Mouse (Mus musculus) MEL (cell line): ENCODE results near the gene Sept8. TPM values are rescaled to one million over a fixed set of nuclear protein-coding genes. Genes with fewer than 3 reads are reported as not detected.

Experiments
- DNase-seq: peaks from one replicate; pipeline ENCODE4 v3.0.0; 2011; ENCODE audit warnings: low read depth, low spot score
- H3K27ac ChIP-seq: 2 replicates; pipeline ENCODE4 v1.5.1; 2012; ENCODE audit warnings: low read depth, mild to moderate bottlenecking, control low read depth, low read length, moderate library complexity; ENCODE audit not compliant: control insufficient read depth
- H3K27me3 ChIP-seq, 2 experiments: fragments of 150-350 bp in 1 of 2; sonication (generic) in 1 of 2; 2 replicates each; pipeline ENCODE4 v1.6.1; 2012; ENCODE audit warnings: low read length in 2 of 2, mild to moderate bottlenecking in 2 of 2, improper control_type of control experiment in 1 of 2, moderate library complexity in 1 of 2; ENCODE audit not compliant: insufficient read depth in 2 of 2, control insufficient read depth in 1 of 2
- H3K36me3 ChIP-seq, 2 experiments: 2 replicates each; pipeline ENCODE4 v1.6.1; 2012 to 2014; ENCODE audit warnings: low read length in 2 of 2, improper control_type of control experiment in 1 of 2, inconsistent platforms in 1 of 2, mild to moderate bottlenecking in 1 of 2; ENCODE audit not compliant: insufficient read depth in 2 of 2, control insufficient read depth in 1 of 2
- H3K4me1 ChIP-seq, 2 experiments: fragments of 150-350 bp in 1 of 2; sonication (generic) in 1 of 2; 2 replicates each; pipeline ENCODE4 v1.6.1; 2012; ENCODE audit warnings: low read length in 2 of 2, improper control_type of control experiment in 1 of 2, mild to moderate bottlenecking in 1 of 2; ENCODE audit not compliant: insufficient read depth in 2 of 2, control insufficient read depth in 1 of 2
- H3K4me3 ChIP-seq, 2 experiments: fragments of 150-350 bp in 1 of 2; sonication (generic) in 1 of 2; 2 replicates each; pipeline ENCODE4 v1.5.1; 2012; ENCODE audit warnings: low read depth in 2 of 2, low read length in 2 of 2, mild to moderate bottlenecking in 2 of 2, moderate library complexity in 2 of 2, control low read depth in 1 of 2, improper control_type of control experiment in 1 of 2; ENCODE audit not compliant: control insufficient read depth in 1 of 2, insufficient read depth in 1 of 2
- H3K79me2 ChIP-seq: 2 replicates; pipeline ENCODE4 v1.6.1; 2012; ENCODE audit warnings: mild to moderate bottlenecking, low read length, moderate library complexity; ENCODE audit not compliant: control insufficient read depth, poor library complexity, insufficient read depth
- H3K9ac ChIP-seq: 2 replicates; pipeline ENCODE4 v1.6.1; 2012; ENCODE audit warnings: low read depth, mild to moderate bottlenecking, control low read depth, low read length, moderate library complexity; ENCODE audit not compliant: control insufficient read depth, poor library complexity, severe bottlenecking
- H3K9me3 ChIP-seq: fragments of 150-350 bp; sonication (generic); replicated peaks from 2 replicates; pipeline ENCODE4 v1.6.1; 2012; ENCODE audit warnings: mild to moderate bottlenecking, low read length, improper control_type of control experiment, moderate library complexity; ENCODE audit not compliant: insufficient read depth
- BHLHE40 ChIP-seq: IDR thresholded peaks from 2 replicates; pipeline ENCODE4 v1.6.1; 2012; ENCODE audit warnings: low read depth, mild to moderate bottlenecking, inconsistent platforms, low read length, improper control_type of control experiment, borderline replicate concordance
- CHD2 ChIP-seq: IDR thresholded peaks from 2 replicates; pipeline ENCODE4 v1.6.1; 2011; ENCODE audit warnings: low read length, improper control_type of control experiment
- ELF1 ChIP-seq: IDR thresholded peaks from 2 replicates; pipeline ENCODE4 v1.6.1; 2014; ENCODE audit warnings: low read depth, mild to moderate bottlenecking, inconsistent platforms, low read length, improper control_type of control experiment, moderate library complexity
- EP300 ChIP-seq, 2 experiments: IDR thresholded peaks; 2 replicates each; pipeline ENCODE4 v1.6.1; 2011; ENCODE audit warnings: improper control_type of control experiment in 2 of 2, low read length in 2 of 2, low read depth in 1 of 2, mild to moderate bottlenecking in 1 of 2
- ETS1 ChIP-seq: IDR thresholded peaks from 2 replicates; pipeline ENCODE4 v1.6.1; 2012; ENCODE audit warnings: low read depth, mild to moderate bottlenecking, inconsistent platforms, low read length, improper control_type of control experiment, moderate library complexity
- GABPA ChIP-seq: IDR thresholded peaks from 2 replicates; pipeline ENCODE4 v1.6.1; 2012; ENCODE audit warnings: low read depth, mild to moderate bottlenecking, inconsistent platforms, low read length, improper control_type of control experiment, moderate library complexity
- GATA1 ChIP-seq: IDR thresholded peaks from 2 replicates; pipeline ENCODE4 v1.6.1; 2011; ENCODE audit warnings: low read depth, low read length, improper control_type of control experiment
- JUND ChIP-seq: IDR thresholded peaks from 2 replicates; pipeline ENCODE4 v1.6.1; 2011; ENCODE audit warnings: low read depth, mild to moderate bottlenecking, improper control_type of control experiment, low read length
- MAFK ChIP-seq: IDR thresholded peaks from 2 replicates; pipeline ENCODE4 v1.6.1; 2011; ENCODE audit warnings: low read depth, mild to moderate bottlenecking, low read length, improper control_type of control experiment, borderline replicate concordance
- MAZ ChIP-seq: IDR thresholded peaks from 2 replicates; pipeline ENCODE4 v1.6.1; 2012; ENCODE audit warnings: low read depth, mild to moderate bottlenecking, inconsistent platforms, low read length, improper control_type of control experiment
- MEF2A ChIP-seq: IDR thresholded peaks from 2 replicates; pipeline ENCODE4 v1.6.1; 2014; ENCODE audit warnings: low read depth, mild to moderate bottlenecking, inconsistent platforms, low read length, improper control_type of control experiment; ENCODE audit not compliant: poor library complexity, insufficient replicate concordance, severe bottlenecking; ENCODE audit errors: extremely low read depth
- MXI1 ChIP-seq: IDR thresholded peaks from 2 replicates; pipeline ENCODE4 v1.6.1; 2011; ENCODE audit warnings: mild to moderate bottlenecking, low read depth, low read length, improper control_type of control experiment
- MYC ChIP-seq: IDR thresholded peaks from 2 replicates; pipeline ENCODE4 v1.6.1; 2011; ENCODE audit warnings: low read depth, mild to moderate bottlenecking, low read length, improper control_type of control experiment, moderate library complexity
- POLR2A ChIP-seq, 2 experiments: IDR thresholded peaks; 2 replicates each; pipeline ENCODE4 v1.6.1; 2011 to 2012; ENCODE audit warnings: low read length in 2 of 2, mild to moderate bottlenecking in 2 of 2, control low read depth in 1 of 2, improper control_type of control experiment in 1 of 2, low read depth in 1 of 2, moderate library complexity in 1 of 2; ENCODE audit not compliant: control insufficient read depth in 1 of 2, insufficient read depth in 1 of 2, poor library complexity in 1 of 2
- POLR2AphosphoS2 ChIP-seq: IDR thresholded peaks from 2 replicates; pipeline ENCODE4 v1.6.1; 2011; ENCODE audit warnings: low read length, improper control_type of control experiment
- RAD21 ChIP-seq: IDR thresholded peaks from 2 replicates; pipeline ENCODE4 v1.6.1; 2011; ENCODE audit warnings: mild to moderate bottlenecking, low read depth, low read length, improper control_type of control experiment
- RCOR1 ChIP-seq: IDR thresholded peaks from 2 replicates; pipeline ENCODE4 v1.6.1; 2012; ENCODE audit warnings: low read depth, mild to moderate bottlenecking, inconsistent platforms, low read length, improper control_type of control experiment
- TAL1 ChIP-seq: IDR thresholded peaks from 2 replicates; pipeline ENCODE4 v1.6.1; 2012; ENCODE audit warnings: mild to moderate bottlenecking, inconsistent platforms, low read length, moderate library complexity, mixed read lengths
- TBP ChIP-seq: IDR thresholded peaks from 2 replicates; pipeline ENCODE4 v1.8.0; 2011; ENCODE audit warnings: low read depth, low read length, improper control_type of control experiment
- TCF12 ChIP-seq: IDR thresholded peaks from 2 replicates; pipeline ENCODE4 v1.6.1; 2014; ENCODE audit warnings: low read depth, mild to moderate bottlenecking, inconsistent platforms, low read length, improper control_type of control experiment, moderate library complexity
- UBTF ChIP-seq: IDR thresholded peaks from 2 replicates; pipeline ENCODE4 v1.6.1; 2012; ENCODE audit warnings: low read depth, mild to moderate bottlenecking, inconsistent platforms, low read length, improper control_type of control experiment, moderate library complexity, borderline replicate concordance; ENCODE audit not compliant: insufficient read depth
- USF1 ChIP-seq: IDR thresholded peaks from 2 replicates; pipeline ENCODE4 v1.6.1; 2014; ENCODE audit warnings: low read depth, mild to moderate bottlenecking, inconsistent platforms, low read length, improper control_type of control experiment, moderate library complexity
- USF2 ChIP-seq, 2 experiments: IDR thresholded peaks; 2 replicates each; pipeline ENCODE4 v1.6.1; 2011 to 2012; ENCODE audit warnings: improper control_type of control experiment in 2 of 2, low read length in 2 of 2, borderline replicate concordance in 1 of 2, inconsistent platforms in 1 of 2, low read depth in 1 of 2, mild to moderate bottlenecking in 1 of 2; ENCODE audit not compliant: insufficient read depth in 1 of 2
- ZC3H11A ChIP-seq: IDR thresholded peaks from 2 replicates; pipeline ENCODE4 v1.6.1; 2012; ENCODE audit warnings: low read depth, mild to moderate bottlenecking, inconsistent platforms, low read length, improper control_type of control experiment
- ZKSCAN1 ChIP-seq: IDR thresholded peaks from 2 replicates; pipeline ENCODE4 v1.6.1; 2012; ENCODE audit warnings: low read depth, mild to moderate bottlenecking, inconsistent platforms, low read length, improper control_type of control experiment, moderate library complexity
- ZMIZ1 ChIP-seq: IDR thresholded peaks from 2 replicates; pipeline ENCODE4 v1.6.1; 2012; ENCODE audit warnings: low read depth, mild to moderate bottlenecking, inconsistent platforms, low read length, improper control_type of control experiment, moderate library complexity
- polyA plus RNA-seq, 2 experiments: library from polyadenylated mRNA; stranded (reverse) in 1 of 2; unstranded in 1 of 2; fragments of >175 nt in 1 of 2; fragments of >200 nt in 1 of 2; gene quantifications; 2 replicates each; pipeline versions ENCODE4 v1.2.1 to v1.2.4; 2012; ENCODE audit warnings: low replicate concordance in 2 of 2, low read depth in 1 of 2; ENCODE audit not compliant: insufficient read length in 2 of 2, insufficient read depth in 1 of 2, missing spikeins in 1 of 2
- total RNA-seq: library from RNA; depleted of rRNA; stranded (reverse); fragments of 300-350 nt; gene quantifications from 2 replicates; pipeline ENCODE4 v1.2.3, GENCODE M21; 2012

Gene Sept8
- total and polyA plus RNA-seq, 3 experiments = 196 to 294 (median 278) TPM

GRCm38 (mm10) chr11:53496946-53497345, 22.1 kb upstream of the Sept8 start:
- no peaks in the 10 kb centered on the region for H3K9me3 ChIP-seq
- H3K79me2 ChIP-seq = no peaks in the 10 kb centered on the region
- DNase-seq = peak; percentile 77
- H3K27me3 ChIP-seq = no peaks in the 10 kb centered on the region
- H3K4me3 ChIP-seq = no peak overlapping the region
- peaks cover 0 to 3% of the 10 kb centered on the region in 2 experiments; a peak in 2 of 4 replicates for H3K36me3 ChIP-seq
- H3K9ac ChIP-seq = no peak overlapping the region
- TF ChIP-seq ETS1 (peak; percentile 61), GATA1 (no peak), MAZ (no peak)
- no peak overlapping the region for H3K27ac ChIP-seq
- H3K4me1 ChIP-seq = peaks cover 3 to 5% of the 10 kb centered on the region in 2 experiments; a peak in 2 of 4 replicates

GRCm38 (mm10) chr11:53500569-53500968, 18.5 kb upstream of the Sept8 start:
- no peaks in the 10 kb centered on the region for H3K27me3 ChIP-seq
- no peak overlapping the region for H3K4me3 ChIP-seq

GRCm38 (mm10) chr11:53502039-53502765, 16.9 kb upstream of the Sept8 start:
- Histone ChIP-seq H3K27ac (no peak overlapping the region), H3K36me3 (peaks cover 0 to 9% of the 10 kb centered on the region in 2 experiments; a peak in 2 of 4 replicates), H3K79me2 (no peaks in the 10 kb centered on the region), H3K9ac (no peak overlapping the region), H3K4me1 (peaks cover 5 to 6% of the 10 kb centered on the region in 2 experiments; a peak in 2 of 4 replicates), H3K4me3 (no peak overlapping the region), H3K27me3 (no peaks in the 10 kb centered on the region), H3K9me3 (no peaks in the 10 kb centered on the region)
- DNase-seq = peak; percentile 56
- TF ChIP-seq POLR2A (IDR thresholded peaks at IDR 0.05; ENCODE audit: control insufficient read depth in 1 of 2, insufficient read depth in 1 of 2, low read depth in 1 of 2, low read length in 2 of 2, poor library complexity in 1 of 2) (no peak), ZC3H11A (peak; percentile 72), TCF12 (no peak), UBTF (no peak), ETS1 (no peak), MYC (peak; percentile 60; the same call in 1 of the 2 replicates), GATA1 (no peak), RCOR1 (no peak), ZMIZ1 (no peak), CHD2 (peak; percentile 86), TBP (no peak), MEF2A (no peak), BHLHE40 (peak; percentile 86), ZKSCAN1 (no peak), ELF1 (no peak), JUND (no peak), USF2 (IDR thresholded peaks at IDR 0.05; ENCODE audit: borderline replicate concordance in 1 of 2, insufficient read depth in 1 of 2, low read depth in 1 of 2, low read length in 2 of 2) (no peak), MXI1 (0 out of 2 replicates have a peak, but pooled peaks have one; percentile 46), MAFK (no peak), USF1 (no peak)

More at GRCm38 (mm10) chr11:53500569-53500968, 18.5 kb upstream of the Sept8 start:
- TF ChIP-seq TAL1 (no peak), ETS1 (no peak), POLR2AphosphoS2 (no peak), ZKSCAN1 (no peak), EP300 (IDR thresholded peaks at IDR 0.05; ENCODE audit: low read depth in 1 of 2, low read length in 2 of 2) (0 out of 4 replicates have a peak, but pooled peaks of 1 of the 2 experiments have one; percentile 21), GABPA (no peak), RAD21 (no peak), ZMIZ1 (no peak)
- TF ChIP-seq, all 39 proteins: peak for 1
- peaks cover 0 to 9% of the 10 kb centered on the region in 2 experiments; a peak in 2 of 4 replicates for H3K36me3 ChIP-seq
- H3K9ac ChIP-seq = no peak overlapping the region
- no peaks in the 10 kb centered on the region for H3K9me3 ChIP-seq
- DNase-seq = peak; percentile 57
- H3K4me1 ChIP-seq = peaks cover 5 to 6% of the 10 kb centered on the region in 2 experiments; a peak in 2 of 4 replicates
- no peak overlapping the region for H3K27ac ChIP-seq
- H3K79me2 ChIP-seq = no peaks in the 10 kb centered on the region
